Mouse (Mus musculus): ENCODE measurements around the gene Itln1. TPM values are rescaled to one million over a fixed set of nuclear protein-coding genes. Genes with fewer than 3 reads are reported as not detected.
A peak's percentile ranks its signal among the peaks of the same experiment; 100 is the strongest.

Gene Itln1
- total and polyA plus RNA-seq, 2 experiments, result not detected

DNA sequence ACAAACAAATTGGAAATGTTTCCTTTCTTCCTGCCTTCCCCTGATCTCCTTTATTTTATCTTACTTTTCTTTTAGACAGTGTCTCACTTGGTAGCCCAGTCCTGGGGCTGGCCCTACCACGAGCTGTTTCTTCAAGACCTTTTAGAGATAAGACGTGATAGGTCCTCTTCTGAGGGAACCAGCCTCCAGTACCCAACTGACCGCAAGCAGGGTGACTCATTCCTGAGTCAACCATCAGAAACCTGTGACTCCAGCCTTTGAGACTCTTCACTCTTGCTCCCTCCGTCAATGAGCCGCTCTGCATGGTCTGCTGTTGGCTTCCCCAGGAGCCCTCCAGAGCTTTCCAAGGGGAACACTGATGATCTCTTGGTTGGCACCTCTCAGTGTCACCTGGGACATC lies 64.2 kb downstream of the Itln1 start:
- WGBS, result 82% methylated on average over 5 of the region's 5 CpGs
- no peak for DNase-seq (ENCODE audit: extremely low read depth, low read depth, low spot score)

DNA sequence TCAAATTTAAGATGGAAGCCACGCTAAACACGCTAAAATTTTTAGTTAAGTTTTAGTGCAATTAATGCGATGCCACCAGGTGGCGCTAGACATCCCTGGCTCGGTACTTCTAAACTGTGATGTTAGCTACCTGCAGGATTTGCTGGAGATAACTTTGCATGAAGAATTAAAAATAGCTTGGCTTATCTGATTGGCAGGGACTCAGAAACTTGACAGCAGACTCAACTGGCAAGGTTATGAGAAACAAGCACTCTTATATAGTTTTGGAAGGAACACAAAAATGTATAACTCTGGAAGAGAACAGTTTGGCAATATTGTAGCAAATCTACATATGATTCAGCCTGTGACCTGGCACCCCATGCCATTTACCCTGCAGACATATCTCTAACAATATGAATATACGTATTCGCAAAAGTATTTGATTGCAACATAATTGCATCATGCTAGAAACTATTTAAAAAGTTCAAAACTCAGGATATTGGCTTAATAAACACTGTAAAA lies 64.7 kb downstream of the Itln1 start:
- Histone ChIP-seq H3K4me1 (ENCODE audit: control insufficient read depth, insufficient read depth, low read length) (no peaks in the 10 kb centered on the region), H3K4me3 (ENCODE audit: insufficient read depth, low read depth, low read length) (no peak overlapping the region), H3K79me2 (ENCODE audit: control insufficient read depth, insufficient read depth, low read length) (no peaks in the 10 kb centered on the region), H3K27ac (replicated peaks; ENCODE audit: insufficient read depth, low read depth, low read length) (no peak overlapping the region), H3K36me3 (ENCODE audit: control insufficient read depth, insufficient read depth, low read length) (no peaks in the 10 kb centered on the region), H3K9ac (ENCODE audit: low read depth, low read length) (no peak overlapping the region), H3K27me3 (ENCODE audit: control insufficient read depth, insufficient read depth, low read length) (no peaks in the 10 kb centered on the region)
- WGBS, result 11% methylated on average over 7 of the region's 7 CpGs
- peak; percentile 56 for DNase-seq (ENCODE audit: extremely low read depth, low read depth, low spot score)
- TF ChIP-seq CTCF (IDR thresholded peaks at IDR 0.05; ENCODE audit: low read depth, low read length) (peak; percentile 72), POLR2A (IDR thresholded peaks at IDR 0.05; ENCODE audit: extremely low read depth, insufficient read depth, low read length) (no peak)

More for the DNA sequence above, 64.2 kb downstream of the Itln1 start:
- Histone ChIP-seq H3K27ac (replicated peaks; ENCODE audit: insufficient read depth, low read depth, low read length) (no peak overlapping the region), H3K9ac (ENCODE audit: low read depth, low read length) (no peak overlapping the region), H3K4me3 (ENCODE audit: insufficient read depth, low read depth, low read length) (no peak overlapping the region), H3K36me3 (ENCODE audit: control insufficient read depth, insufficient read depth, low read length) (no peaks in the 10 kb centered on the region), H3K79me2 (ENCODE audit: control insufficient read depth, insufficient read depth, low read length) (no peaks in the 10 kb centered on the region), H3K4me1 (ENCODE audit: control insufficient read depth, insufficient read depth, low read length) (no peaks in the 10 kb centered on the region), H3K27me3 (ENCODE audit: control insufficient read depth, insufficient read depth, low read length) (no peaks in the 10 kb centered on the region)
- no peak for TF ChIP-seq POLR2A (IDR thresholded peaks at IDR 0.05; ENCODE audit: extremely low read depth, insufficient read depth, low read length)
- TF ChIP-seq CTCF (IDR thresholded peaks at IDR 0.05; ENCODE audit: low read depth, low read length), result no peak

DNA sequence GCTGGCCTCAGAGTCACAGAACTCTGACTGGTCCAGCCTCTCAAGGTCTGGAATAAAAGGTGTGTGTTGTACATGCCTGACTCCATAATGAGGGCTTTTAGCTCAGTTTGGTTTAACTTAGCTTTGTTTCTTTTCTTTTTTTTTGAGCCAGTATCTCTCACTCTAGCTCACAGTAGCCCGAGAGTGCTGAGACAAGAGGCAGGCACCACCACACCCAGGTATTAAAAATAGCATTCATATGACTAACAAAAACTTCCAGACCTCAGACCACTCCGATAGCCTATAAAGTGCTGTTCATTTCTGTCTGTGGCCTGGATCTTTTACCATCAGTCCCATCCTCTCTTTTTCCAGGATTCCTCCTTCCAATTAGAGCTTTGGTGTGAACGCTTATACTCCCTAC lies 65.4 kb downstream of the Itln1 start:
- TF ChIP-seq CTCF (IDR thresholded peaks at IDR 0.05; ENCODE audit: low read depth, low read length) (no peak), POLR2A (IDR thresholded peaks at IDR 0.05; ENCODE audit: extremely low read depth, insufficient read depth, low read length) (no peak)
- H3K27ac ChIP-seq (replicated peaks; ENCODE audit: insufficient read depth, low read depth, low read length), result no peak overlapping the region
- 86% methylated on average over 3 of the region's 3 CpGs for WGBS

More for the DNA sequence above, 65.4 kb downstream of the Itln1 start:
- Histone ChIP-seq H3K79me2 (ENCODE audit: control insufficient read depth, insufficient read depth, low read length) (no peaks in the 10 kb centered on the region), H3K27me3 (ENCODE audit: control insufficient read depth, insufficient read depth, low read length) (no peaks in the 10 kb centered on the region), H3K4me3 (ENCODE audit: insufficient read depth, low read depth, low read length) (no peak overlapping the region), H3K36me3 (ENCODE audit: control insufficient read depth, insufficient read depth, low read length) (no peaks in the 10 kb centered on the region), H3K4me1 (ENCODE audit: control insufficient read depth, insufficient read depth, low read length) (no peaks in the 10 kb centered on the region), H3K9ac (ENCODE audit: low read depth, low read length) (no peak overlapping the region)
- DNase-seq (ENCODE audit: extremely low read depth, low read depth, low spot score), result no peak

Other genes starting within 250 kb of the Itln1 start
- gene Usp21, start 247.3 kb downstream of the Itln1 start, total RNA-seq (2014; rRNA removed), result 4.3 and 7.2 TPM in 2 replicates
- gene Usp21, start 247.3 kb downstream of the Itln1 start, polyA plus RNA-seq (2012; rRNA removed), result 20.2 and 23.8 TPM in 2 replicates
- gene Ufc1, start 240.3 kb downstream of the Itln1 start, total RNA-seq (2014; rRNA removed), result 96.5 and 103 TPM in 2 replicates
- gene Ufc1, start 240.3 kb downstream of the Itln1 start, polyA plus RNA-seq (2012; rRNA removed), result 30.3 and 34.5 TPM in 2 replicates
- 14.7 and 15.8 TPM in 2 replicates for gene Dedd, start 206.1 kb downstream of the Itln1 start, total RNA-seq (2014; rRNA removed)
- gene Dedd, start 206.1 kb downstream of the Itln1 start, polyA plus RNA-seq (2012; rRNA removed), result 28.3 and 34.1 TPM in 2 replicates
- gene Nit1, start 189.6 kb downstream of the Itln1 start, total RNA-seq (2014; rRNA removed), result 128 and 132 TPM in 2 replicates
- gene Nit1, start 189.6 kb downstream of the Itln1 start, polyA plus RNA-seq (2012; rRNA removed), result 120 and 139 TPM in 2 replicates
- 21.6 and 26.6 TPM in 2 replicates for gene Pfdn2, start 189.6 kb downstream of the Itln1 start, total RNA-seq (2014; rRNA removed)
- 13.1 and 15.2 TPM in 2 replicates for gene Pfdn2, start 189.6 kb downstream of the Itln1 start, polyA plus RNA-seq (2012; rRNA removed)
- not detected in 2 replicates for gene Klhdc9, start 174.5 kb downstream of the Itln1 start, total RNA-seq (2014; rRNA removed)
- gene Klhdc9, start 174.5 kb downstream of the Itln1 start, polyA plus RNA-seq (2012; rRNA removed), result 0.05 TPM in 1 of 2 replicates, not detected in the other
- 0.09 and 0.20 TPM in 2 replicates for gene Nectin4, start 165.2 kb downstream of the Itln1 start, total RNA-seq (2014; rRNA removed)
- 0.09 and 0.16 TPM in 2 replicates for gene Nectin4, start 165.2 kb downstream of the Itln1 start, polyA plus RNA-seq (2012; rRNA removed)
- gene Arhgap30, start 146.3 kb downstream of the Itln1 start, total RNA-seq (2014; rRNA removed), result 2.4 and 2.8 TPM in 2 replicates
- 1.3 and 2.0 TPM in 2 replicates for gene Arhgap30, start 146.3 kb downstream of the Itln1 start, polyA plus RNA-seq (2012; rRNA removed)
- gene Usf1, start 124.0 kb downstream of the Itln1 start, total RNA-seq (2014; rRNA removed), result 27.2 and 33.7 TPM in 2 replicates
- 39.4 and 44.7 TPM in 2 replicates for gene Usf1, start 124.0 kb downstream of the Itln1 start, polyA plus RNA-seq (2012; rRNA removed)
- gene Tstd1, start 116.4 kb downstream of the Itln1 start, total RNA-seq (2014; rRNA removed), result 26.6 and 27.8 TPM in 2 replicates
- 50.6 and 57.2 TPM in 2 replicates for gene Tstd1, start 116.4 kb downstream of the Itln1 start, polyA plus RNA-seq (2012; rRNA removed)
- gene F11r, start 97.8 kb downstream of the Itln1 start, total RNA-seq (2014; rRNA removed), result 39.1 and 56.8 TPM in 2 replicates
- 47.7 and 60.4 TPM in 2 replicates for gene F11r, start 97.8 kb downstream of the Itln1 start, polyA plus RNA-seq (2012; rRNA removed)
- 3.4 and 5.5 TPM in 2 replicates for gene Alyref2, start 31.8 kb downstream of the Itln1 start, total RNA-seq (2014; rRNA removed)
- 3.2 and 4.6 TPM in 2 replicates for gene Alyref2, start 31.8 kb downstream of the Itln1 start, polyA plus RNA-seq (2012; rRNA removed)
- 0.40 and 0.46 TPM in 2 replicates for gene Cd244a, start 23.9 kb upstream of the Itln1 start, total RNA-seq (2014; rRNA removed)
- gene Cd244a, start 23.9 kb upstream of the Itln1 start, polyA plus RNA-seq (2012; rRNA removed), result 0.17 TPM in 1 of 2 replicates, not detected in the other
- 1.7 and 1.8 TPM in 2 replicates for gene Ly9, start 72.1 kb upstream of the Itln1 start, total RNA-seq (2014; rRNA removed)
- 0.60 and 1.0 TPM in 2 replicates for gene Ly9, start 72.1 kb upstream of the Itln1 start, polyA plus RNA-seq (2012; rRNA removed)
- gene Slamf7, start 117.7 kb upstream of the Itln1 start, total RNA-seq (2014; rRNA removed), result 0.83 and 0.87 TPM in 2 replicates
- gene Slamf7, start 117.7 kb upstream of the Itln1 start, polyA plus RNA-seq (2012; rRNA removed), result 0.20 and 0.45 TPM in 2 replicates
- 5.3 and 5.6 TPM in 2 replicates for gene Cd48, start 146.7 kb upstream of the Itln1 start, total RNA-seq (2014; rRNA removed)
- gene Cd48, start 146.7 kb upstream of the Itln1 start, polyA plus RNA-seq (2012; rRNA removed), result 0.96 and 2.4 TPM in 2 replicates
- 0.09 and 0.13 TPM in 2 replicates for gene Slamf1, start 231.8 kb upstream of the Itln1 start, total RNA-seq (2014; rRNA removed)
- not detected in 2 replicates for gene Slamf1, start 231.8 kb upstream of the Itln1 start, polyA plus RNA-seq (2012; rRNA removed)